Mouse (Mus musculus) small intestine, adult 2 months (tissue): ENCODE measurements around the gene Evx2. TPM values are rescaled to one million over a fixed set of nuclear protein-coding genes. Genes with fewer than 3 reads are reported as not detected.

Experiments used
- H3K27ac ChIP-seq: fragments of 200-500 bp; 2 replicates; pipeline ENCODE4 v1.5.1; 2012; ENCODE audit warnings: low read depth, low read length, control low read depth, inconsistent platforms; ENCODE audit not compliant: insufficient read depth
- H3K27me3 ChIP-seq: fragments of 200-500 bp; 2 replicates; pipeline ENCODE4 v1.6.1; 2012; ENCODE audit warnings: mild to moderate bottlenecking, moderate library complexity, low read length, inconsistent platforms; ENCODE audit not compliant: control insufficient read depth, insufficient read depth
- H3K36me3 ChIP-seq: fragments of 200-500 bp; 2 replicates; pipeline ENCODE4 v1.6.1; 2012; ENCODE audit warnings: mild to moderate bottlenecking, low read length, control low read depth, inconsistent platforms; ENCODE audit not compliant: control insufficient read depth, insufficient read depth
- H3K4me1 ChIP-seq: fragments of 200-500 bp; 2 replicates; pipeline ENCODE4 v1.6.1; 2012; ENCODE audit warnings: low read length, inconsistent platforms, mixed read lengths; ENCODE audit not compliant: control insufficient read depth, insufficient read depth, insufficient read length
- H3K4me3 ChIP-seq: fragments of 200-500 bp; 2 replicates; pipeline ENCODE4 v1.5.1; 2012; ENCODE audit warnings: low read depth, mild to moderate bottlenecking, control low read depth, inconsistent platforms, low read length, moderate library complexity
- CTCF ChIP-seq: fragments of 200-500 bp; IDR thresholded peaks from 2 replicates; pipeline ENCODE4 v1.5.1; 2012; ENCODE audit warnings: low read depth, mild to moderate bottlenecking, control low read depth, inconsistent platforms, low read length, moderate library complexity, mixed read lengths; ENCODE audit not compliant: insufficient replicate concordance, insufficient read length; ENCODE audit errors: extremely low read depth
- POLR2A ChIP-seq: fragments of 200-500 bp; IDR thresholded peaks from 2 replicates; pipeline ENCODE4 v1.6.1; 2012; ENCODE audit warnings: low read depth, mild to moderate bottlenecking, control low read depth, inconsistent platforms, low read length, moderate library complexity
- WGBS: fragments of 180-500 bp; shearing (Covaris S2); methylation state at CpG from one replicate; pipeline ENCODE4 v1.1.7; 2018; 5-methylcytosine and 5-hydroxymethylcytosine counted together
- polyA plus RNA-seq: library from polyadenylated mRNA; depleted of rRNA; stranded (reverse); fragments of >200 nt; gene quantifications from 2 replicates; pipeline ENCODE4 v1.2.3, GENCODE M21; 2012

Evx2 gene
- polyA plus RNA-seq, 1 experiment, result not detected

- H3K4me1 ChIP-seq, result peaks cover 6% of the 10 kb centered on the region; the same call in 1 of the 2 replicates
- WGBS, result 16% methylated on average over 26 of the region's 26 CpGs
- no peak for TF ChIP-seq POLR2A
- no peak for TF ChIP-seq CTCF
- H3K27me3 ChIP-seq, result peaks cover 76% of the 10 kb centered on the region
- H3K4me3 ChIP-seq, result no peak overlapping the region
- no peak overlapping the region for H3K27ac ChIP-seq
- H3K36me3 ChIP-seq, result no peaks in the 10 kb centered on the region
These were observed 44.5 kb upstream of the Evx2 start for GRCm38 (mm10) chr2:74703720-74704392.

- no peak overlapping the region for H3K27ac ChIP-seq
- H3K27me3 ChIP-seq, result peaks cover 76% of the 10 kb centered on the region
- no peaks in the 10 kb centered on the region for H3K36me3 ChIP-seq
- TF ChIP-seq CTCF (no peak), POLR2A (no peak)
- WGBS, result 26% methylated on average over 10 of the region's 10 CpGs
- no peak overlapping the region for H3K4me3 ChIP-seq
- peaks cover 6% of the 10 kb centered on the region; the same call in 1 of the 2 replicates for H3K4me1 ChIP-seq
These were observed 44.0 kb upstream of the Evx2 start for GRCm38 (mm10) chr2:74703317-74703716.

GRCm38 (mm10) chr2:74702820-74703219 is 43.5 kb upstream of the Evx2 start:
- Histone ChIP-seq H3K4me3 (no peak overlapping the region), H3K27me3 (peaks cover 79% of the 10 kb centered on the region), H3K27ac (no peak overlapping the region), H3K4me1 (peaks cover 10% of the 10 kb centered on the region), H3K36me3 (no peaks in the 10 kb centered on the region)
- TF ChIP-seq POLR2A, result no peak
- TF ChIP-seq CTCF, result no peak
- 36% methylated on average over 6 of the region's 6 CpGs for WGBS

- no peak overlapping the region for H3K4me3 ChIP-seq
- WGBS, result 17% methylated on average over 17 of the region's 17 CpGs
- H3K27me3 ChIP-seq, result peaks cover 82% of the 10 kb centered on the region
- TF ChIP-seq CTCF, result peak; percentile 86; the same call in 1 of the 2 replicates
- no peak for TF ChIP-seq POLR2A
- no peaks in the 10 kb centered on the region for H3K36me3 ChIP-seq
- no peak overlapping the region for H3K27ac ChIP-seq
- peaks cover 11% of the 10 kb centered on the region for H3K4me1 ChIP-seq
These were observed 42.8 kb upstream of the Evx2 start for GRCm38 (mm10) chr2:74701949-74702819.

GRCm38 (mm10) chr2:74700546-74701112 is 41.3 kb upstream of the Evx2 start:
- Histone ChIP-seq H3K4me1 (peaks cover 11% of the 10 kb centered on the region), H3K36me3 (no peaks in the 10 kb centered on the region), H3K27ac (no peak overlapping the region), H3K4me3 (no peak overlapping the region), H3K27me3 (peaks cover 86% of the 10 kb centered on the region)
- no peak; the same call in 1 of the 2 replicates for TF ChIP-seq CTCF
- TF ChIP-seq POLR2A, result no peak
- WGBS, result 10% methylated on average over 22 of the region's 22 CpGs

GRCm38 (mm10) chr2:74699664-74700545 is 40.5 kb upstream of the Evx2 start:
- no peak overlapping the region for H3K4me3 ChIP-seq
- H3K36me3 ChIP-seq, result no peaks in the 10 kb centered on the region
- TF ChIP-seq CTCF, result no peak
- TF ChIP-seq POLR2A, result no peak
- H3K27me3 ChIP-seq, result peaks cover 85% of the 10 kb centered on the region
- peaks cover 10% of the 10 kb centered on the region for H3K4me1 ChIP-seq
- 17% methylated on average over 23 of the region's 23 CpGs for WGBS
- H3K27ac ChIP-seq, result no peak overlapping the region
